Comparison of ENCODE assay signal across 24 mouse cellular contexts in genomic region chr17:12485657-12486056, GRCm38 (mm10). TPM values are rescaled to one million over a fixed set of nuclear protein-coding genes. Genes with fewer than 3 reads are reported as not detected.
DNase-seq lines count a peak whose midpoint lies in the region; ATAC-seq and TF ChIP-seq lines count a peak whose summit lies in the region.
"Had no signal": no experiment of that assay in that cellular context is flagged by ENCODE, and none has a peak within 500 bp of the region (broad histone marks: within the 10 kb centered on the region; RNA-seq: fewer than 3 reads in every experiment).

No protein-coding gene starts in this region.

- no peak for TF ChIP-seq POLR2A in liver, adult 2 months (IDR thresholded peaks at IDR 0.05; ENCODE audit: extremely low read depth, insufficient read depth, low read length)

- no peak overlapping the region for H3K4me3 ChIP-seq in liver, adult 2 months (ENCODE audit: insufficient read depth, low read depth, low read length)
- H3K4me3 ChIP-seq in liver, postnatal 0 days (ENCODE audit: low read depth, low read length), result no peak overlapping the region
- H3K4me3 ChIP-seq in intestine, postnatal 0 days (ENCODE audit: low read depth, low read length), result no peak overlapping the region
- no peak overlapping the region for H3K4me3 ChIP-seq in midbrain, embryonic 10.5 days
- H3K4me3 ChIP-seq: embryonic facial prominence, embryonic 10.5 days; embryonic facial prominence, embryonic 12.5 days; forebrain, embryonic 13.5 days had no signal

- no peak for ATAC-seq in liver, postnatal 0 days
- peak; percentile 67; the same call in 1 of the 2 replicates for ATAC-seq in intestine, postnatal 0 days
- ATAC-seq: activated CD4-positive, CD25-positive, alpha-beta regulatory T cell, adult 4 months; CD4-positive, CD25-positive, alpha-beta regulatory T cell, adult 4 months; forebrain, embryonic 13.5 days; Patski had no signal

- H3K36me3 ChIP-seq in liver, adult 2 months (ENCODE audit: control insufficient read depth, insufficient read depth, low read length), result no peaks in the 10 kb centered on the region
- H3K36me3 ChIP-seq in liver, postnatal 0 days (replicated peaks; ENCODE audit: insufficient read depth, low read length), result no peaks in the 10 kb centered on the region
- H3K36me3 ChIP-seq in intestine, postnatal 0 days (ENCODE audit: control insufficient read depth, insufficient read depth), result no peaks in the 10 kb centered on the region
- no peaks in the 10 kb centered on the region for H3K36me3 ChIP-seq in midbrain, embryonic 10.5 days
- H3K36me3 ChIP-seq: embryonic facial prominence, embryonic 10.5 days; embryonic facial prominence, embryonic 12.5 days; G1E had no signal

- H3K9ac ChIP-seq in liver, adult 2 months (ENCODE audit: low read depth, low read length), result no peak overlapping the region
- no peak overlapping the region for H3K9ac ChIP-seq in liver, postnatal 0 days (replicated peaks)
- no peak overlapping the region for H3K9ac ChIP-seq in intestine, postnatal 0 days (ENCODE audit: low read depth, low read length)
- H3K9ac ChIP-seq: embryonic facial prominence, embryonic 12.5 days; forebrain, embryonic 13.5 days had no signal

- peak; percentile 29 for DNase-seq in heart, adult 11 months
- DNase-seq in heart, postnatal 14 days, result no peak
- DNase-seq in liver, adult 2 months (ENCODE audit: extremely low read depth, low read depth, low spot score), result peak; percentile 24
- DNase-seq in liver, postnatal 0 days, result no peak
- no peak for DNase-seq in urinary bladder, postnatal 25 days (ENCODE audit: low spot score)
- DNase-seq in midbrain, embryonic 10.5 days (ENCODE audit: low spot score), result no peak
- DNase-seq: adrenal gland, adult 8-10 months; adrenal gland, postnatal 14 days; adrenal gland, postnatal 36 days; B cell, adult 2 months; cerebellum, adult 11-12 months; cerebellum, adult 2 months; cerebellum, adult 9-10 months; cerebellum, postnatal 10 days; cerebellum, postnatal 25 days had no signal

- no peaks in the 10 kb centered on the region for H3K27me3 ChIP-seq in liver, adult 2 months (ENCODE audit: control insufficient read depth, insufficient read depth, low read length)
- no peaks in the 10 kb centered on the region for H3K27me3 ChIP-seq in liver, postnatal 0 days (ENCODE audit: insufficient read depth, low read length)
- H3K27me3 ChIP-seq in intestine, postnatal 0 days (replicated peaks; ENCODE audit: control insufficient read depth, insufficient read depth, low read length), result no peaks in the 10 kb centered on the region
- H3K27me3 ChIP-seq in midbrain, embryonic 10.5 days (ENCODE audit: low read depth, poor library complexity, severe bottlenecking), result no peaks in the 10 kb centered on the region
- H3K27me3 ChIP-seq: embryonic facial prominence, embryonic 12.5 days; forebrain, embryonic 13.5 days had no signal

- TF ChIP-seq EP300 in liver, postnatal 0 days (IDR thresholded peaks at IDR 0.05; ENCODE audit: low read depth), result no peak

- H3K4me2 ChIP-seq in liver, postnatal 0 days (ENCODE audit: low read depth, low read length), result no peak overlapping the region
- H3K4me2 ChIP-seq in intestine, postnatal 0 days (replicated peaks; ENCODE audit: low read depth), result no peak overlapping the region
- H3K4me2 ChIP-seq: embryonic facial prominence, embryonic 12.5 days; forebrain, embryonic 13.5 days had no signal

- 49% methylated on average over 3 of the region's 3 CpGs for WGBS in liver, adult 2 months
- 81% methylated on average over 3 of the region's 3 CpGs for WGBS in liver, postnatal 0 days (ENCODE audit: insufficient replicate concordance)
- WGBS in intestine, postnatal 0 days, result 30% methylated on average over 3 of the region's 3 CpGs
- WGBS in midbrain, embryonic 10.5 days, result 90% methylated on average over 3 of the region's 3 CpGs

- no peaks in the 10 kb centered on the region for H3K79me2 ChIP-seq in liver, adult 2 months (ENCODE audit: control insufficient read depth, insufficient read depth, low read length)

- no peak overlapping the region for H3K27ac ChIP-seq in liver, adult 2 months (replicated peaks; ENCODE audit: insufficient read depth, low read depth, low read length)
- H3K27ac ChIP-seq in liver, postnatal 0 days (ENCODE audit: low read depth), result no peak overlapping the region
- no peak overlapping the region for H3K27ac ChIP-seq in intestine, postnatal 0 days (ENCODE audit: low read depth, low read length)
- H3K27ac ChIP-seq in midbrain, embryonic 10.5 days (replicated peaks), result no peak overlapping the region
- H3K27ac ChIP-seq: embryonic facial prominence, embryonic 10.5 days; embryonic facial prominence, embryonic 12.5 days; forebrain, embryonic 13.5 days had no signal

- H3K4me1 ChIP-seq in liver, adult 2 months (ENCODE audit: control insufficient read depth, insufficient read depth, low read length), result no peaks in the 10 kb centered on the region
- no peaks in the 10 kb centered on the region for H3K4me1 ChIP-seq in liver, postnatal 0 days (ENCODE audit: insufficient read depth)
- H3K4me1 ChIP-seq in intestine, postnatal 0 days (replicated peaks; ENCODE audit: control insufficient read depth, insufficient read depth, low read length), result no peaks in the 10 kb centered on the region
- no peaks in the 10 kb centered on the region for H3K4me1 ChIP-seq in midbrain, embryonic 10.5 days
- H3K4me1 ChIP-seq: embryonic facial prominence, embryonic 10.5 days; embryonic facial prominence, embryonic 12.5 days; forebrain, embryonic 13.5 days had no signal

- TF ChIP-seq CTCF in liver, adult 2 months (IDR thresholded peaks at IDR 0.05; ENCODE audit: low read depth, low read length), result no peak
- TF ChIP-seq CTCF in liver, postnatal 0 days (IDR thresholded peaks at IDR 0.05; ENCODE audit: low read depth), result no peak
- TF ChIP-seq CTCF in intestine, postnatal 0 days (IDR thresholded peaks at IDR 0.05; ENCODE audit: low read depth), result no peak

- no peaks in the 10 kb centered on the region for H3K9me3 ChIP-seq in liver, postnatal 0 days (ENCODE audit: low read length)
- H3K9me3 ChIP-seq in intestine, postnatal 0 days (ENCODE audit: control insufficient read depth), result no peaks in the 10 kb centered on the region
- no peaks in the 10 kb centered on the region for H3K9me3 ChIP-seq in midbrain, embryonic 10.5 days (replicated peaks)
- H3K9me3 ChIP-seq: embryonic facial prominence, embryonic 10.5 days; embryonic facial prominence, embryonic 12.5 days; forebrain, embryonic 13.5 days; G1E had no signal

- intact Hi-C loops in heart, postnatal 14 days (cut with DNase I), result no loop called here

RNA-seq across cellular contexts. Expression of gene Slc22a3, which starts 21.8 kb away (rescaled TPM):
- 1 to 10 TPM; 3.2 to 4.2 TPM for total RNA-seq in heart, postnatal 14 days (2021)
- 1.0 and 2.3 TPM in 2 replicates for total RNA-seq in liver, adult 2 months (2014; rRNA removed)
- polyA plus RNA-seq in liver, adult 2 months (2012; rRNA removed), result 2.5 and 4.2 TPM in 2 replicates
- 0.65 TPM in 2 replicates for polyA plus RNA-seq in liver, postnatal 0 days (2015; fragmentation: Nextera tagmentation; extraction: Ambion mirVana)
- 0.20 and 0.22 TPM in 2 replicates for polyA plus RNA-seq in intestine, postnatal 0 days (2015; fragmentation: Nextera tagmentation; extraction: Ambion mirVana)
- 0.06 TPM in 1 of 2 replicates, not detected in the other for polyA plus RNA-seq in midbrain, embryonic 10.5 days (2016; fragmentation: Nextera tagmentation; extraction: Ambion mirVana)
- total RNA-seq: CH12.LX had no signal
- polyA plus RNA-seq: activated CD4-positive, CD25-positive, alpha-beta regulatory T cell, adult 4 months; CD4-positive, CD25-positive, alpha-beta regulatory T cell, adult 4 months; Patski had no signal

Comparison
In these comparisons a context has a peak if more than half of its experiments do, and no peak if none do; other contexts are left out.
1. DNase-seq: peak in heart, adult 11 months (single experiment) and liver, adult 2 months (single experiment); none in heart, postnatal 14 days (0 of 2), liver, postnatal 0 days (single experiment), urinary bladder, postnatal 25 days (single experiment) and midbrain, embryonic 10.5 days (single experiment).